Mouse (Mus musculus): ENCODE data around the gene Slit3.

DNA sequence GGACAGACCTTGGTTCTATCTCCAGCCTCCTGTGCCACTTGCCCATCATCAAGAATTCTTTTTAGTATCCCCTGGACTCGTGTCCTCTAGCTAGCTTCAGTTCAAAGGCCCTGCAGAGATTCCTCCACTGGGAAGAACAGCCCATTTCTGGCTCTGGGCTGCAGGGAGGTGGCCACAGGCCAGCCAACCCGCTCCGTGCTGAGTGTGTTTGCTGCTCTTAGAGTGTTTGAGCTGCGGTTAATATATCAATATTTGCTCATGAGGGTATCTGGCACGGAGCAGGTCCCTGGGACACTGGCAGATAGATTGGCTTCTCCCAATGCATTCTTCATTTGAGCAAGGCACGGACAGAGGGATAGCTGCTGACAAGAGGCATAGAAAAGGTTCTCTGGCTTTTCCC, 159.8 kb downstream of the Slit3 start:
- TF ChIP-seq CTCF (IDR thresholded peaks at IDR 0.05; ENCODE audit: low read depth) (no peak), EP300 (IDR thresholded peaks at IDR 0.05; ENCODE audit: low read depth) (no peak)
